In the genomic region with DNA sequence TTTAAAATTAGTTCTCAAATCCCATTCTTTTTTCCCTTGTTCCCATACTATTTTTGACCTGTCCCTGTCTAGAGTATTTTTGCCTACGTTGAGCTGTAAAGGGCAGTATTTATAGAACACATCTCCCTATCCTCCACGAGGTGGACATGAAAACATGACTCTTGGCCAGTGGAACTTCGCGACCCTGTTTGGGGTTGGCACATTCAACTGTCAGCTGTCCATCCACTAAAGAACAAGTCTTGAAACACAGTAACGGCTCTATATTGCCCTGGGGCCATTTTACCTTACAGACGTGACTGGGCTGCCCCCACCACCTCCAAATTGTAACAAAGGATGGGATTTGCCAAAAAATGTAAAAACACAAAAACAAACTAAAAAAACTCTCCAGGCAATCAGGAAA, we compare ENCODE assay signal across 8 mouse cellular contexts. TPM values are rescaled to one million over a fixed set of nuclear protein-coding genes. Genes with fewer than 3 reads are reported as not detected.
DNase-seq lines count a peak whose midpoint lies in the region; ATAC-seq and TF ChIP-seq lines count a peak whose summit lies in the region.

No protein-coding gene starts in this region.

- H3K4me3 ChIP-seq in layer of hippocampus, adult 2 months, result peak overlapping the region; percentile 81
- peak overlapping the region; percentile 88 for H3K4me3 ChIP-seq in hindbrain, embryonic 14.5 days (replicated peaks; ENCODE audit: low read length)

- TF ChIP-seq CTCF in layer of hippocampus, adult 2 months (conservative IDR thresholded peaks at IDR 0.05), result peak; percentile 21; the same call in 1 of the 2 replicates

- H3K27me3 ChIP-seq in hindbrain, embryonic 14.5 days (ENCODE audit: control insufficient read depth, insufficient read depth, low read length), result no peaks in the 10 kb centered on the region

- peaks cover 16% of the 10 kb centered on the region for H3K36me3 ChIP-seq in hindbrain, embryonic 14.5 days (replicated peaks; ENCODE audit: control insufficient read depth, insufficient read depth)

- peak overlapping the region; percentile 97 for H3K9ac ChIP-seq in hindbrain, embryonic 14.5 days

- peak overlapping the region; percentile 78 for H3K4me2 ChIP-seq in hindbrain, embryonic 14.5 days (replicated peaks)

- H3K4me1 ChIP-seq in hindbrain, embryonic 14.5 days (replicated peaks; ENCODE audit: control insufficient read depth, insufficient read depth, low read length), result peaks cover 23% of the 10 kb centered on the region

- H3K9me3 ChIP-seq in hindbrain, embryonic 14.5 days (ENCODE audit: control insufficient read depth, low read length), result no peaks in the 10 kb centered on the region

- intact Hi-C loops in left cerebral cortex, postnatal 36 days (cut with DNase I), result loop anchor here (1.0 kb wide), 1 partner anchor 76 kb away; the partner anchor contains the start of gene Rfesd

- peak overlapping the region; percentile 96 for H3K27ac ChIP-seq in layer of hippocampus, adult 2 months
- H3K27ac ChIP-seq in hindbrain, embryonic 14.5 days, result peak overlapping the region; percentile 99

- DNase-seq in layer of hippocampus, adult 2 months (ENCODE audit: low spot score in 2 of 2), result no peak
- no peak for DNase-seq in layer of hippocampus, adult 18-20 months (ENCODE audit: low spot score in 2 of 2)
- peak; percentile 17 for DNase-seq in embryo, embryonic 11.5 days (ENCODE audit: low read depth, low spot score)
- peak; percentile 36 for DNase-seq in hindbrain, embryonic 14.5 days (ENCODE audit: low spot score)
- DNase-seq in left cerebral cortex, postnatal 36 days (ENCODE audit: low spot score in 2 of 2), result no peak
- no peak for DNase-seq in adrenal gland, postnatal 25 days

- 0% methylated on average over 6 of the region's 6 CpGs for WGBS in hindbrain, embryonic 14.5 days

- ATAC-seq in hindbrain, embryonic 14.5 days (ENCODE audit: low FRiP score), result no peak; the same call in 1 of the 2 replicates
- peak; percentile 7; the same call in 1 of the 2 replicates for ATAC-seq in megakaryocyte progenitor cell, adult 5-6 weeks (replicated peaks; ENCODE audit: poor library complexity)
- ATAC-seq in activated CD4-positive, CD25-positive, alpha-beta regulatory T cell, adult 4 months, result no peak

RNA-seq across cellular contexts. Expression of gene Rhobtb3, which starts 1.0 kb away (rescaled TPM):
- total RNA-seq in layer of hippocampus, adult 2 months (2021), result 10 to 100 TPM; 15.9 to 16.7 TPM
- total RNA-seq in layer of hippocampus, adult 18-20 months (2021), result 10 to 100 TPM; 15.0 to 15.9 TPM
- polyA plus RNA-seq in hindbrain, embryonic 14.5 days (2014; fragmentation: Nextera tagmentation; extraction: Ambion mirVana), result 27.9 and 31.6 TPM in 2 replicates
- total RNA-seq in megakaryocyte progenitor cell, adult 5-6 weeks (2015), result 5.9 and 9.1 TPM in 2 replicates
- 6.6 and 9.1 TPM in 2 replicates for total RNA-seq in megakaryocyte progenitor cell, adult 5-6 weeks (2017)
- total RNA-seq in left cerebral cortex, postnatal 36 days (2021), result 10 to 100 TPM; 15.0 to 16.0 TPM
- polyA plus RNA-seq in activated CD4-positive, CD25-positive, alpha-beta regulatory T cell, adult 4 months (2017; shearing (Covaris generic)), result not detected
- total RNA-seq in adrenal gland, postnatal 25 days (2021), result 7.7 and 9.3 TPM in 2 replicates

RNA-seq across cellular contexts. Expression of gene Spata9, which starts 24.2 kb away (rescaled TPM):
- total RNA-seq in layer of hippocampus, adult 2 months (2021), result under 1 TPM in 1 of 2 experiments, not detected in 1; 0.46 TPM
- total RNA-seq in layer of hippocampus, adult 18-20 months (2021), result not detected
- polyA plus RNA-seq in hindbrain, embryonic 14.5 days (2014; fragmentation: Nextera tagmentation; extraction: Ambion mirVana), result 2.3 and 3.4 TPM in 2 replicates
- total RNA-seq in megakaryocyte progenitor cell, adult 5-6 weeks (2015), result not detected in 2 replicates
- not detected in 2 replicates for total RNA-seq in megakaryocyte progenitor cell, adult 5-6 weeks (2017)
- not detected for total RNA-seq in left cerebral cortex, postnatal 36 days (2021)
- polyA plus RNA-seq in activated CD4-positive, CD25-positive, alpha-beta regulatory T cell, adult 4 months (2017; shearing (Covaris generic)), result under 1 TPM in 1 of 2 experiments, not detected in 1; 0.48 TPM
- not detected in 2 replicates for total RNA-seq in adrenal gland, postnatal 25 days (2021)

Comparison
In these comparisons a context has a peak if more than half of its experiments do, and no peak if none do; other contexts are left out.
1. DNase-seq: peak in embryo, embryonic 11.5 days (single experiment) and hindbrain, embryonic 14.5 days (single experiment); none in layer of hippocampus, adult 2 months (0 of 2), layer of hippocampus, adult 18-20 months (0 of 2), left cerebral cortex, postnatal 36 days (0 of 2) and adrenal gland, postnatal 25 days (single experiment).